Mouse (Mus musculus) induced T-regulatory cell, adult 2 months (primary cell): ENCODE measurements around the gene Gsap.
A peak's percentile ranks its signal among the peaks of the same experiment; 100 is the strongest.

Experiments used
- DNase-seq: peaks from one replicate; pipeline ENCODE4 v3.0.0-alpha.2; 2012; ENCODE audit warnings: low read depth

The Gsap gene

GRCm38 (mm10) chr5:21328560-21328959, 142.5 kb downstream of the Gsap start:
- DNase-seq, result no peak

- no peak for DNase-seq
These were observed 143.9 kb downstream of the Gsap start for GRCm38 (mm10) chr5:21329672-21330665.

GRCm38 (mm10) chr5:21331656-21332055, 145.6 kb downstream of the Gsap start:
- no peak for DNase-seq

GRCm38 (mm10) chr5:21332119-21332518, 146.1 kb downstream of the Gsap start:
- no peak for DNase-seq

- DNase-seq, result peak; percentile 31
These were observed 156.2 kb downstream of the Gsap start for GRCm38 (mm10) chr5:21342265-21342664.

- DNase-seq, result no peak
These were observed 162.3 kb downstream of the Gsap start for GRCm38 (mm10) chr5:21348366-21348765.

GRCm38 (mm10) chr5:21351678-21352077, 165.6 kb downstream of the Gsap start:
- no peak for DNase-seq

- DNase-seq, result no peak
These were observed 172.6 kb downstream of the Gsap start for GRCm38 (mm10) chr5:21358648-21359047.

- no peak for DNase-seq
These were observed 177.3 kb downstream of the Gsap start for GRCm38 (mm10) chr5:21363343-21363742.
